Mouse (Mus musculus) retina, postnatal 1 day (tissue): ENCODE data around the gene Hrct1.

Source experiments
- DNase-seq: peaks from one replicate; pipeline ENCODE4 v3.0.0-alpha.2; 2012

The Hrct1 gene

DNA sequence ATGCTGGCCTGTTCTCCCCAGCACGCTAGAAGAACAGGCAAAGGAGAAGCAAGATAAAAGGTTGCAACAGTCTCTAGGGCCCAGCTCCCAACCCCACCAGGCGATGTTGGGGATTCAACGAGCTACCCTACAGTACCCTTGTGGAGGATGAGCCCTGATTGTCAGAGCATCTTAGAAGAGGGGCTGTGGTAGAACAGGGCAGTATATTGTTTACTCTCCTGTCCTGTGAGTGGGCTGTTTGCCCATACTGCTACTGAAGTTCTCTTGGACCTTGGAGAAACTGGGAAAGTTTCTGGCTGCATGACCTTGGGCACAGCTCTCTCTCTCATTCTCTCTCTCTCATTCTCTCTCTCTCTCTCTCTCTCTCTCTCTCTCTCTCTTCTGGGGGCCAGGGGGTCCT, 2.1 kb downstream of the Hrct1 start:
- no peak for DNase-seq

DNA sequence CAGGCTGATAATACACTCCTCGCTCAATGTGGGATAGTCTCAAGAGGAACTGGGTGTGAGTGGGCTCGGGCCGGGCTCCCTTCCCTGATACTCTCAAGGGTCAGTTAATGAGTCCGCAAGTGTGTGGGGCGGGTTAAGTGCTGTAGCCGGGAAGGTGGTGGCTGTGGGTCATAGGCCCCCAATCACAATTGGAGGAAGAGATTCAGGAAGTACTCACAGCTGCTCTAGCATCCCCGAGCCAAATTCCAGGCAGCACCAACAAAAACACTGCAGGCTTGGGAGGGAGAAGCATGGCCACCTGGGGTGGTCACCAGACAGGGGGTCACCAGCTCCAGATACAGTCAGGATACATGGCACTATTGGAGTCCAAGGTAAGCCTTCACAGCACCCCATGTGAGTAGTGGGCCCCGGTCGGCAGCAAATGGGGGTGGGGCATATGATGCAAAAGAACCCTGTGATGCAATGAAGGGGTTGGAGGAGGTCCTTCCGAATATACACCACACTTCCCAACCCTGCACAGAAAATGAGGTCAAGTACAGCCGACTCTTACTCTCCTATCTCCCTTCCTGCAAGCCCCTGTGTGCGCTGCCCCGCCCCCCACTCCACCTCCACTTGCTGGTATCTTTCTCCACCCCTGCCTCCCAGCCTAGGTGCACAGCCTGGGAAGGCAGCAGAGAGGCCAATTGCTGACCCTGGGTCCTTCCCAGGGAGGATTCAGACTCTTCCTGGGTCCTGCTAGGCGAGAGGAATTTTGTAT, 3.0 kb downstream of the Hrct1 start, which contains the start of gene Spaar:
Spaar (plus strand) TSS at position 241 of the 757 bp plus-strand sequence.
- no peak for DNase-seq

DNA sequence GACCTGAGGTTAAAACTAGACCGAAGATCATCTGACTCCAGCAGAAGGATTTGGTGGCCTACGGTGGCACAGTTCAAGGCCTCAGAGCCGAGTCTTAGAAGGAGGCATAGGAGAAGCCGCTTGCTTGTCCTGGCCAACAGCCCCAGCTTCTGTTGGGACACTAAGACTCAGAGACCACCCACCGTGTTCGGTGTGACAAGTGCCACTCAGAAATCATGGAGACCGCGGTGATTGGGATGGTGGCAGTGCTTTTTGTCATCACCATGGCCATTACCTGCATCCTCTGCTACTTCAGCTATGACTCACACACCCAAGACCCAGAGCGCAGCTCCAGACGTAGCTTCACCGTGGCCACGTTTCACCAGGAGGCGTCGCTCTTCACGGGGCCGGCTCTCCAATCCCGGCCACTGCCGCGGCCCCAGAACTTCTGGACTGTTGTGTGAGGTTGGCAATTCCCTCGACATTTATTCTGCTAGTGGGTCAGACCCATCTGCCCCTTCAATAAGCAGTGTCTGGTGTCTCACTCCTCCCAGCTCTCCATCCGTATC, 3.8 kb downstream of the Hrct1 start:
- DNase-seq, result no peak

DNA sequence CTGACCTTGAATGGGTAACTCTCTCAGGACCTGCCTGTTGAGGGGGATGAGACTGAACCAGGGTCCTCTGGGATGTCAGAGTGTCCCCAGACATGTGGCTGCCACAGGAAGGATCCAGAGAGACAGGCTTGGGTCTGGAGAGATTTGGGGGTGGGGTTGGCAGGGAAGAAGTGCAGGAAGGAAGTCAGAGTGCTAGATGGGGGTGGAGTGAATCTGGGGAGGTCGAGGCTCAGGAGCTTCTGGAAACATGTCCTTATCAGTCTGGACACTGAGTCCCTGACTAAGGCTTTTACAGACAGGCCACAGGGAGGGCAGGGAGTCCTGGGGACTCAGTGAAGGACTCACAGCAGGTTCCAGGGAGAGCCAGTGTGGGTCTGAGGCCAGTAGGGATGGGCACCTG, 5.2 kb downstream of the Hrct1 start:
- no peak for DNase-seq

DNA sequence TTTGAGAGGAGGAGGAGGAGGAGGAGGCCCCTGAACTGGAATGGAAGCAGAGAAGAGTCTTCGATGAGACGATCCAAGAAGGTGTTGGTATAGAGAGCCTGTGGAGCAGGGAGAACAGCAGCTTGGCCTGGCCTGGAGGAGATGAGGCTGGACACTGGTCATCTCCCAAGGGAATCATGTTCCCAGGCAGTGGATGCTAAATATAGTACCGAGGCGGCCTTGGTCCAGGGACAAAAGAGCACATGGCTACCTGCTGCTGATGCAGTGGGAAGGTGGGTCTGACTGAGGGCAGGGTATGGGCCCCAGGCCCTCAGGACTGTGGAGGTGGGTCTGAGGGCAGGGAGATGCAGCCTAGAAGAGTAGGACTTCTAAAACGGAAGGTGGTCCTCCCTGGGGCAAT, 6.2 kb downstream of the Hrct1 start:
- DNase-seq, result no peak

DNA sequence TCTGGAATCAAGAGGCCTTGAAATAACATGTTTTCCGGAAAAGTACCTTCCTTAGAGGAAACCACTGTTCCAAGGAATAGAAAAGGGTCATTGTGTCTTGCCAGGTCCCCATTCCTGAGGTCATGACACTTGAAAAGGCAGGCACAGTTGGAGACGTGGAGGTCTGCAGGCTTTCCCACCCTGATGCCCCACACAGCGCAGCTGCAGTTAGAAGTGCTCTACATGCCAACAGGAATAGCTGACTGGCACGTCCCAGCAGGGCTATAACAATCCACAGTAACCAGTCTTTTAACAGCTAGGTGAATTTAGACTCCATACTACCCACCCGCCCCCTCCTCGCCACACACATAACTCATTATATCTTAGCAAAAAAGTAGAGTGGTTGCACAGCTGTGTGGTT, 10.2 kb downstream of the Hrct1 start:
- DNase-seq, result no peak

DNA sequence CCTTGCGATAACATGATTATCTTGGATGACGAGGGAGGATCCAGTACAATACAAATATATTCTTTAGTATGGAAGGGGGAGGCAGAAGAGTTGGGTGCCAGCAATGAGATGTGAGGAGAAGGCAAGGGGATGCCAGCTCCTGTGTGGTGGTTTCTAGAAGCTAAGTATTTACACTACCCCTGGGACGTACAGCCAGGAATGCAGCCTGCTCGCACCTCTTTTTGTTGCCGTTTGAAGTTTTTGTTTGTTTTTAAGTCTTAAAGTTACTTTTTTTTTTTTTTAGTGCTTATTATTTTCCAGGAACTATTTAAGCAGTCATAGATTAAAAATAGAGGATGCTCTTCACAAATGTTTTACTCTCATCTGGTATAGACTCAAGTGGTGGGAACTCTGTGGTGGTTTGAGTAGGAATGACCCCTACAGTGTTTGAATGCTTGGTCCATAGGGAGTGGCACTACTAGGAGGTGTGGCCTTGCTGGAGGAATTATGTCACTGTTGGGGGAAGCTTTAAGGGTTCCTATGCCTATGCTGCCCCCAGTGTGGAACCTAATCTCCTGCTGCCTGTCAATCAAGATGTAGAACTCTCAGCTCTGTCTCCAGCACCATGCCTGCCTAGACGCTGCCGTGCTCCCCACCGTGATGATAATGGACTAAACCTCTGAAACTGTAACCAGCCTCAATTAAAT, 12.1 kb downstream of the Hrct1 start:
- no peak for DNase-seq

DNA sequence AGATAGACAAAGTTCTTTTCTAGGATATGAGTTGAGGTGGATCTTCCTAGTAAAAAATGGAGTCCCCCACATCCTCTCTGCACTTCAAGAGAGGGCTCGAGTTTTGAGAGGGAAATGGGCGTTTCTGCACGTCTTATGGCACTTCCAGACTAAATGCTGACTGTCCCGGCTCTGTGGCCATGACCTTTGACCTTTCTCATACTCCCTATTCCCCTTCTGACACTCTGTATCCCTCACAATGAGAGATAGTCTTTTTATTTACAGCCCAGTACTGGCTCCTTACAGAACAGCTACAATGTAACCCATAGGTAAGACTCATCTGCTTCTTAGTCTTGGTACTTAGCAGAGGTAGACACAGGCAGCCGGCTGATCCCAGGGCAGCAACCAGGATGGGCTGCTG, 14.5 kb downstream of the Hrct1 start:
- no peak for DNase-seq

DNA sequence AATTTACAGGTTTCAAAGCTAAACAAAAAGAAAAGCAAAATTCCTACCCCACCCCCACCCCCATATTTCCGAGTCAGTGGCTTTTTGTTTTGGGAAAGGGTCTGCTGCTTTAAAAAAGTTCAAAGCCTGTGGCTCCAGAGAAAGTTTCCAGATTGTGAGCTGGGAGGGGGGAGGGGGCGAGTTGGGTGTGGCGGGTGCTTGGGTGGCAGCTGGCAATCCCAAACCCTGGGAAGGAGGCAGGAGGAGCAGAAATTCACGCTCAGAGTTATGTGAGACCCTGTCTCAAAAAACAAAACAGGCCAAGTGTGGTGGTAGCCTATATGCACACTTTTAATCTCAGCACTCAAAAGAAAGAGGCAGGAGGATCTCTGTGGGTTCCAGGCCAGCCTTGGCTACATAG, 15.6 kb downstream of the Hrct1 start:
- no peak for DNase-seq

DNA sequence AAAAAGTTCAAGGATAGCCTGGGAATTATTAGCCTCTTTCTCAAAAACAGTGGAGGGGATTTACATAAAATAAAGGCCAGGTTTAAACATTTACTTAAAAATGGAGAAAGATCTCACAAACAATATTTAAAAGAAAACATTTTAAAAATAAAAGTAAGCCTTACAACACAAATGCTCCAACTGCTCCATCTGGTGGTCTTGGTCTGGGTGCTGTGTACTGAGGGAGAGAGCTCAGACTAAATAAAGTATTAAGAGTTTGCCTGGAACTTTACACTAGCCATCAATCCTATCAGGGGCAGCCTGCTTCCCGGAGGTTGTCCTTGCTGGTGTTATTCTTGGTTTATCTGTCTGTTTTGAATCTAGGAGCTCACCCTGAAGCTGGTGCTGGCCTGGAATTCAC, 16.1 kb downstream of the Hrct1 start:
- no peak for DNase-seq

DNA sequence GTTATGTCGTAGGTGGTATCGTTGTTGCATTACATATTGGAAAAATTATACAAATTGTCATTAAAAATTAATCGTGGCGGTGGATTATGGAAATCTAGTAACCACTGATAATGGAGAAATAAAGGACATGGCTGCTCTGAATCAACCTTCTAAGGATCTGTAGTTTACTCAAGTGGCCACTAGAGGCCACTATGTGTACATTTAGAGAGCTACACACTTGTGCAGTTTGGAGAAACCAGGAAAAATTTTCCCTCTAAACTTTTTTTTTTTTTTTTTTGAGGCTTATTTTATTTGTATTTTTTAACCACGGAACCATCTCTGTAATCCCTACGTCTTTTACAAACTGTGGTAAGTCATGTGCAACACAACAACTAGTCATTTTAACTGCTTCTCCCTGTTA, 18.2 kb downstream of the Hrct1 start:
- DNase-seq, result peak; percentile 65

DNA sequence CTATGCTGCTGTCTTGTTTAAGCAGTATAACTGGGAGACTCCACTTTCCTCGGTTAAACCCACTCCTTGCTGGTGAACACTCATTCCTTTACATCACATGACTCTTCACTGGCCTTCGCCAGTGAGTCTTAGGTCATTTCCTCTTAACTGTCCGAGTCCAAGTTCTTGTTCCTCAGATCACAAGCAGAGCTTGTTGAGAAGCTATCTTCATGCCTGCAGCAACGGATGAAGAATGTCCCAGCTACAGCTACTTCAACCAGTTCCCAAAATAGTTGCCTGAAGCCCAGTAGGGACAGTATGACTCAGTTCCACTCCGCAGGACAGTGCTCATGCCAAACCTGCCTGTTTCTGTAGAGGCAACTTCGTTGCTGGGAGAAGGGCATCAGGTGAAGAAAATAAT, 30.2 kb downstream of the Hrct1 start:
- DNase-seq, result no peak

DNA sequence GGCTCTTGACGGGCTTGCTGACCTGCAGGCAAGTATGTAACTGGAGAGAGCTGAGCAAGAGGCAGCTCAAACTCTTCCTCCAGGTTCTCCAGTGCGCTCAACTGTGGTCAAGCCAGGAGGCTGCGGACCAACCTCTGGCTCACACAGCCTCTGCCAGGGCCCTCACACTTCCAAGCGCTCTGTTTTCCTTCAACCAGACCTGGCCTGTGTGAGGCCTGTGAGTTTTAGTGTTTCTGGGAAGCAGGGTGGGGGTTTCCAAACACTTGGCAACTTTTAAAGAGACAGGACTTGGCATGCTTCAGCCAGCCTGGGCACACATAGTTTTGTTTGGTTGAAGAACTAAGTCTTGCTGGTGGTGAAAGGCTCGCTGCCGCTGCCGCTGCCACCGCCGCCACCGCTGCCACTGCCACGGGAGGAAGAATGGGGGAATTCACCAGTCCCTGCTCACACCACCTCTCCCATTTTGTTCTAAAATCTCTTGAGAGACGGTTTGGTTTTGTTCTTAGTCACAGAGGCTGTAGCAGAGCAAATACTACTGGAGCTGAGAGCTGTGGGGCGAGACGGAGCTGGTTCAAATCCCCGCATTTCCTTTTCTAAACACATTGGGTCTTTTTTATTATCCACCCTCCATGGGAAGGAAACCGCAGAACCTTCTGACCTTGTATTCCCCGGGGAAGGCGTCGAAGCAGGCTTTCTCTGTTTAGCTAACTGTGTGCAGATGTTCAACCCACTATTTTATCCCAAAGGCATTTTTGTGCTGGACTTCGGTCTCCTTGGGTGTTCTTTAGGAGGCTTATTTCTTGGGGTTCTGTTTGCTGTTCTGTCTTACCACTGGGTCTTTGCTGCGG, 32.8 kb downstream of the Hrct1 start:
- DNase-seq, result no peak

DNA sequence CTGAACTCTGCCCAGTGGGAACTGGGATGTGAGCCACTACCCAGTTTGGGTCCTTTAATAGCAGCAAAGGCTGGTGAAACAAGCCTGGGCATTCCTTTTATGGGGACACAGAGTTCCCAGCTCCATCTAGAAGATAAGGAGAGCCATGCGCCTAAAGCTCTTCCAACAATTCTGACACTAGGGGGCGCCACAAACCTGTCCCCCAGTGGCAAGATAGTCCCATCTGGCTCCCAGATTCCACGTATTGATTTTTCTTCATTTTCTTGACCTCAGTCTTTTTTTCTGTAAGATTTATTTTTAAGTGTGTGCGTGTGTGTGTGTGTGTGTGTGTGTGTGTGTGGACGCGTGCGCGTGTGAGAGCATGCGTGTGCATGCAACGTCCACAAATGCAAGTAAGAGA, 33.5 kb downstream of the Hrct1 start:
- peak; percentile 59 for DNase-seq

DNA sequence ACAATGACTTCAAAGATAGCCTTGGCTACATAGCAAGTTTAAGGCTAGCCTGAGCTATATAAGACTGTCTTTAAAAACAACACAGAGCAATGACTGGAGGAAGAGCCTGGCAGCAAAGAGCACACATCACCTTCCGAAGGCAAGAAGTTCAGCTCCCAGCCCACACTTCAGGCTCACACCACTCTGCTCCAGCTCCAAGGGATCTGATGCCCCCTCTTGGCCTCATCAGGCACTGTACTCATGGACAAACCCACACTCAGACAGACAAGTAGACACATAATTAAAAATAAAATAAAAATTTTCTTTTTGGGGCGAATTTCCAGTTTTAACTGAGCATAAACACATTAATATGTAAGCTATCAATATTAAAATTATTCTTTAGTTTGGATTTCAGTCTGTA, 34.3 kb downstream of the Hrct1 start:
- no peak for DNase-seq

DNA sequence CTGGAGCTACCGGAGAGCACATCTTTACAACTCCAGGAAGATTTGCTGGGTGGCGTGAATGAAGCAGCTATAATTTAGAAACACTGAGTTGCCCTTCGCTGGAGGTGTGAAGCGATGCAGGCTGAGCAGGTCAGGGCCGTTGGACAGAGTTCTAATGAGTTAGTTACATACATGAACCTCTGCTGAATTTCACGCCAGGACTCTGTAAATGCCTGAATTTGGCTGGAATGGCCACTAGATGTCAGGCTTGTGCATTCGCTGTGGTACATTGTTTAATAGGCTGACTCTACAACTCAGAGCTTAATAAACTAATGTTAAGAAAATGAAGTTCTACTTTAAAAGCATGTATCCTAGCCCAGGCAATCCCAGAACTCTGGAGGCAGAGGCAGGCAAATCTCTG, 36.4 kb downstream of the Hrct1 start:
- DNase-seq, result peak; percentile 75

DNA sequence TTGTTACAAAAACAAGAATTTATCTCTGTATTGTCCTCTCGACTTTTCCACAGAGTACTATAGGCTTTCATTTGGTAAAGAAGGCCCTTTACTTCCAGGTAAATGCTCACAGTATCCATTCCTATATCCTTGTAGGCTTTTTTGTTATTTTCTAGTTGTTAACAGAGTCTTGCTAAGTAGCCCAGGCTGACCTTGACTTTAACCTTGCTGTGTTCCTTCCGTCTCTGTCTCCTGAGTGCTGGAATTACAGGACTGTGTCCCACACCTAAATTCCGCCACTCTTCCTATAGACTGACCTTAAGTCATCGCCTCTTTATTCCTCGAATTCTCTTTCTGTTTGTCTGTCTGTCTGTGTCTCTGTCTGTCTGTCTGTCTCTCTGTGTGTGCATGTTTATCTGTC, 41.4 kb downstream of the Hrct1 start:
- no peak for DNase-seq

DNA sequence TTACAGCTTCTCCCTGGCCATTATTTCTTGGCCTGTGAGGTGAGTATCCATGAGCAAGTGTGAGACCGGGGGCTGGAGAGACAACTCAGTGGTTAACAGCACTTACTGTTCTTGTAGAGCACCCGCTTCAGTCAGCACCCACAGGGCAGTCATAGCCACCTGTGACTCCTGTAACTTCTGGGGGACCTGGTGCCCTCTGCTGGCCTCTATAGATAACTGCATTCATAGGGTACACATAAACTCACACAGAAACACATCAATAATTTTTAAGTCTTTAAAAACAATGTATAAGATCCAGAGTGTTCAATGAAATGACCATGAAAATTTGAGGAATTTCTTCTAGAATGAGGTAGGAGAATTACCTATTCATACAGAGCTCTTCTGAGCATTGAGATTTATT, 42.4 kb downstream of the Hrct1 start:
- DNase-seq, result no peak

DNA sequence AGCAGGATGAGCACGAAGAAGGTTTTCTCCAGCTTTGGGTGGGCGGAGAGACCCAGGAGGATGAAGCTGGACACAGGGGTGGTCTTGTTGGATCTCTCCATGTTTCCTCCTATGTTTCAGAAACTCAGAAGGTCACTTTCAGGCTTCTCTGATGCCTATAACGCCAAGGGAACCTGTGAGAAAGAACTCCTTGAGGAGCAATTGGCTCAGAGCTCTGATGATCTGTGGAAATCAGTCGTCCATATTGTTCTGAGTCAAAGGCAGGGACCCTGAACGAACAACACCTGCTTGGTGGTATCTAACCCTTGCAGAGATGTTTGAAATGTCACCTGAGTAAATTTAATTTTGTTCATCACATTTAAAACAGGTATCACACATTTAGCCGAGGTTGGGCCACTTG, 43.9 kb downstream of the Hrct1 start, which contains the start of gene Olfr159:
Olfr159 (minus strand) TSS at position 101 of the 400 bp plus-strand sequence.
- no peak for DNase-seq

DNA sequence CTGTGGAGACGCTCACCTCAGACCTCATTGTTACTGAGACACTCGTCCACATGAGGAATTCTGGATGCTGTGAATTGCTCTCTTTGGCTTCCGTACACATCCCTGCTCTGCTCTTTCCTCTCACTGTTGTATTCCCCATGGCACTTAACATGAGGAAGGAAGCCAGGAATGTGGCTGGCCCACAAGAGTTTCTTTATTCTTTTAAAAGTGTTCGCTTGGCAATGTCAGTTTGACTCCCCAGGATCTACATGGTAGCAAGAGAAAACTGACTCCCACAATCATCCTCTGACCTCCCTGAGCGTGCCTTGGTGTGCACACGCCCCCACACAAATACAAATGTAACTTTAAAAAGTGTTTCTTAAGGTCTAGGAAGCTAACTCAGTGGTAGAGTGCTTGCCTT, 44.6 kb downstream of the Hrct1 start:
- no peak for DNase-seq

DNA sequence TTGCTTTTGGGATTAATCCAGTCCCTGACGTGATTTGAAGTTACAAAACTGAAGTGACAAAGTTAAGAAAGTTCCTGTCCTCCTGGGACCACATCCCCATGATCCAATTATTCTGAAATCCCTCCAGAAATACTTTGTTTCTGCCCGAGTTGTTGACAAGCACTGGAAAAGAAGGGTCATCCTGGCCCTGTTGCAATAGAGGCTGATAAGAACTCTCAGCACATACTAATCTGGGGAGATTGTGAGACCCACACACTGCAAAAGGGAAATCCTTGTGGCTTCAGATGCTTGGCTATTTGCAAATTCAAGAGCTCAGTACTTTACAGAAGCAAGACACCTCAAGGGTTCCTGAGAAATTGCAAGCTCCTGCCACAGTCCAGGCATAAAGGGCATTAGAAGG, 45.3 kb downstream of the Hrct1 start:
- DNase-seq, result no peak
